Mouse (Mus musculus): ENCODE measurements at regions not wholly inside any gene's neighbourhood (a gene's known extent, or its start where the extent isn't known, plus 50 kb on each side); places are given as distances from the start of the nearest gene placed in this dataset.
A peak's percentile ranks its signal among the peaks of the same experiment; 100 is the strongest.

DNA sequence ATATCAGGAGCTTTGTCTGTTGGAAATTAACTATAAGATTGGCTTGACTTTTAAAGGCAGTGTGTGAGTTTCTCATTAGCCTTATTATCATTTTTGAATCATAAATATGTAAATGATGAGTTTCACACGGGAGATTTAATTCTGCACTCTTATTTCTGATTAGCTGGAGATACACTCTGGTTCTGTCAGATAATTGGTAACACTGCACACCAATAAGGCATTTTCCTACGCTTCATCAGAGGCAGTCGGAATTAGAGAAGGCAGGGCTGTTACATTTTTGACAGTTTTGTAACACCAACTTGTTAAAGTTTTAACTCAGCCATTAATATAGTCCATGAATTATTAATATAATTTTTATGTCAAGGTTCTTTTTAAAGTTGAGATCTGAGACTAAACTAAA is 347.3 kb downstream of the Zfp352 start:
- DNase-seq (ENCODE audit: inconsistent ontology term) = no peak

DNA sequence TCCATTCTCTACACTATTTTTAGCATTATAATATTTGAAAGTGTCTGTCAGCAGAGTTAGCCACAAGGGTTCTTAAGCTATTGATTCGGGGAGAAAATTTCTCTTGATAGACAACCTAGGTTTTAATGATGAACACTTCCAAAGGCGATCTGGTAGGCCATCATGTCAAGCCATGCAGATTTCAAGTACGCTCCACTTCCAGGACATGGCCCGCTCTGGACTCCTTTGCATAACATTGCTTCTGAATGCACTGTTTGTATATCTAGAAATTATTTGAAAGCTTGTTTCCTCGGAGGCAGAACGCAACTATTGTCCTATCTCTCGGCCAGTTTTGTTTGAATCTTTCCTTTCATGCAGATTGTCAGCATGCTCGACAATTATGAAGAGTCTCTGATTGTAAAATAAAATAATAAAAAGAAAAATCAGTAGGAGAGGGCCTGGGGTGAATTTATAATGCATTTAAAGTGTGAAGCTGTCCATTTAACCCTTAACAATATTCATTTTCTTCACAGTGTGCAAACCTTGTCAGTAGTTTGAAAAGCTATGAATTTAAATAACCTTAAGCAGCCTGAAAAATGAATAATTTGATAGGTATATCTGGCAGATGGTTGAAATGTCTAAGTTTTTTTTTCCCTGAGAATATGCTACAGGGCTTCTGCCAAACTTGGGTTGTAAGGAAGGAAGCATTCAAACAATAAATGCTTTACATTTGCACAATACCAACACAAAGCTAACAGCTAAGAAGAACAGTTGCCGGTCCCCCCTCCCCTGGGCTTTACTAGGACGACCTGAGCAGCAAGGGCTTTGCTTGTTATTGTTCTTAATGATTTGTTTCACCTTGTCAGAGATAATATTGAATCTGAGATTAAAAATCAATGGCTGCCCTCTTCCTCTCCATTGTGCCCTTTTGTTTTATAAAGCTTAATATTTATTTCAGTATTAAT is 357.8 kb downstream of the Zfp352 start:
- DNase-seq (ENCODE audit: inconsistent ontology term) = no peak

- DNase-seq (ENCODE audit: inconsistent ontology term) = no peak
These were observed 379.7 kb downstream of the Zfp352 start for GRCm38 (mm10) chr4:90598326-90598725.

DNA sequence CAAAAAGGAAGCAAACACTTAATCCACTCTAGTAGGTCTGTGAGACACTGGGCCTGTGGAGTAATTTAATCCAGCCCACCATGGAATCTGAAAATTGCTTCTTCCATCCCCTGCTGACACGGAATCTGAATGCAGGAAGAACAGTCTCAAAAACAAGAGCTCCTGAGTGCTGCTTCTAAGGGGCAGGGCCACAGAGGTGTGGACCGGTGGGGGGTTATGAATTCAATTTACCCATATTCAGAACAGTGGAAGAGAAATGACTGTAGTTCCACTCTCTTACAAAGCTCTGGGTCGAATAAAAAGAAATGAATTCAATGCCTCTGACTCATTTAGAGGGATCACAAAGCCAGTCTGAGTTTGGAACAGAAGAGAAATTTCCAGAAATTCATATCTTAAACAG is 390.3 kb downstream of the Zfp352 start:
- DNase-seq (ENCODE audit: inconsistent ontology term) = peak; percentile 9

- no peak for DNase-seq (ENCODE audit: inconsistent ontology term)
These were observed 409.3 kb downstream of the Zfp352 start for GRCm38 (mm10) chr4:90627937-90628336.

GRCm38 (mm10) chr4:90672267-90672945 is 453.8 kb downstream of the Zfp352 start:
- DNase-seq (ENCODE audit: inconsistent ontology term) = peak; percentile 10

GRCm38 (mm10) chr4:90696945-90697344 is 478.3 kb downstream of the Zfp352 start:
- no peak for DNase-seq (ENCODE audit: inconsistent ontology term)

- DNase-seq (ENCODE audit: inconsistent ontology term) = no peak
These were observed 510.5 kb downstream of the Zfp352 start for GRCm38 (mm10) chr4:90729168-90729567.

GRCm38 (mm10) chr4:90734856-90735255 is 516.2 kb downstream of the Zfp352 start:
- no peak for DNase-seq (ENCODE audit: inconsistent ontology term)

DNA sequence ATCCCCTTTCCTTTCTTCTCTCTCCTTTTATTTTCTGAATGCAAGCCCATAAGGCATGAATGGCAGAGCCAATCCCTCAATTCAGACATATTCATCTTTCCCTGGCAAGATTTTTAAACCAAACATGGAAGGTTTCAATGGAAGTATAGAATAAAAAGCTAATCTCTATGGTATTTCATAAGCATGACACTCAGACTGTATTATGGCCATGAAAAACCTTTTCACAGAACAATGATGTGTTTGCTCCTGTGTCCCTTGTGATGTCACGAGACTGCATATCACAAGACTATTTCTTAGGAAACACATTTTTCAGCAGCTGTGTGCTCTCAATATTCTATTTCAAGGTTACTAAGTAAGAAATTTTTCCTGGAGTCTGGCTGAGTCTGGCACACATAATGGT is 525.5 kb downstream of the Zfp352 start:
- no peak for DNase-seq (ENCODE audit: inconsistent ontology term)
